Mouse (Mus musculus): ENCODE results near the gene Usp9x. TPM values are rescaled to one million over a fixed set of nuclear protein-coding genes. Genes with fewer than 3 reads are reported as not detected.

The Usp9x gene
- polyA plus RNA-seq, 1 experiment from 2014 or later = 58.2 TPM

DNA sequence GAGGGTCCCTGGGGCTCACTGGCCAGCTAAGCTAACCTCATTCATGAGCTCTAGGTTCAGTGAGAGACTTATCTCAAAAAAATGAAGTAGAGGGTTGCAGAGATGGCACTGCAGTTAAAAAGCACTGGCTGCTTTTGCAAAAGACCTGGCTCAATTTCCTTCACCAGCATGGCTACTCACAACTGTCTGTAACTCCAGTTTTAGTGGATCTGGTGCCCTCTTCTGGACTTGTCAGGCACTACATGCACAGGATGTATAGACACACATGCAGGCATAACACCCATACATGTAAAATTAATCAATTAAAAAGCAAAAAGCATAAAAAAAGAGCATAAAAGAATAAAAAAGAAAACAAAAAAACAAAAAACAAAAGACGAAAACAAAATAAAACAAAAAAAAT is 143.0 kb downstream of the Usp9x start:
- Histone ChIP-seq H3K4me3 (ENCODE audit: low read depth, low read length) (no peak overlapping the region), H3K4me2 (no peak overlapping the region), H3K27me3 (ENCODE audit: control insufficient read depth, insufficient read depth, low read length) (no peaks in the 10 kb centered on the region), H3K27ac (ENCODE audit: low read depth, low read length) (no peak overlapping the region), H3K4me1 (ENCODE audit: control insufficient read depth, insufficient read depth, low read length) (no peaks in the 10 kb centered on the region), H3K36me3 (ENCODE audit: control insufficient read depth, insufficient read depth, low read length) (no peaks in the 10 kb centered on the region), H3K9me3 (ENCODE audit: control insufficient read depth, low read length) (no peaks in the 10 kb centered on the region), H3K9ac (ENCODE audit: low read length) (no peak overlapping the region)
- no peak for ATAC-seq (ENCODE audit: low FRiP score)
- DNase-seq (ENCODE audit: low spot score, missing footprints) = peak; percentile 86
- 73% methylated on average over 1 of the region's 1 CpGs for WGBS

Other genes starting within 250 kb of the Usp9x start
- gene Ddx3x, start 209.5 kb downstream of the Usp9x start, polyA plus RNA-seq (2014; fragmentation: Nextera tagmentation; extraction: Ambion mirVana) = 196 and 219 TPM in 2 replicates